Mouse (Mus musculus) hindbrain, embryonic 14.5 days (tissue): ENCODE results near the gene Coro6. TPM values are rescaled to one million over a fixed set of nuclear protein-coding genes. Genes with fewer than 3 reads are reported as not detected.
A peak's percentile ranks its signal among the peaks of the same experiment; 100 is the strongest.

Experiments used
- ATAC-seq: fragments of 200-750 bp; cut with Nextera tagmentation; 2 replicates; pipeline ENCODE4 v1.8.0; 2017; ENCODE audit warnings: moderate number of reproducible peaks, mild to moderate bottlenecking, moderate TSS enrichment, moderate library complexity; ENCODE audit not compliant: low FRiP score
- DNase-seq: peaks from one replicate; pipeline ENCODE4 v3.0.0-alpha.2; 2015; ENCODE audit warnings: low spot score
- H3K27ac ChIP-seq: fragments of 300-500 bp; sonication (generic); 2 replicates; pipeline ENCODE4 v1.5.1; 2014; ENCODE audit warnings: mild to moderate bottlenecking, moderate library complexity
- H3K27me3 ChIP-seq: fragments of 300-500 bp; sonication (generic); 2 replicates; pipeline ENCODE4 v1.6.1; 2014; ENCODE audit warnings: mild to moderate bottlenecking, low read length, mixed read lengths; ENCODE audit not compliant: control insufficient read depth, insufficient read depth
- H3K36me3 ChIP-seq: fragments of 300-500 bp; sonication (generic); replicated peaks from 2 replicates; pipeline ENCODE4 v1.6.1; 2014; ENCODE audit not compliant: control insufficient read depth, insufficient read depth
- H3K4me1 ChIP-seq: fragments of 300-500 bp; sonication (generic); replicated peaks from 2 replicates; pipeline ENCODE4 v1.6.1; 2014; ENCODE audit warnings: antibody characterized with exemption, low read length, mixed read lengths; ENCODE audit not compliant: control insufficient read depth, insufficient read depth
- H3K4me2 ChIP-seq: fragments of 300-500 bp; sonication (generic); replicated peaks from 2 replicates; pipeline ENCODE4 v1.6.1; 2014; ENCODE audit warnings: mild to moderate bottlenecking, moderate library complexity
- H3K4me3 ChIP-seq: fragments of 300-500 bp; sonication (generic); replicated peaks from 2 replicates; pipeline ENCODE4 v1.5.1; 2014; ENCODE audit warnings: mild to moderate bottlenecking, low read length
- H3K9ac ChIP-seq: fragments of 300-500 bp; sonication (generic); 2 replicates; pipeline ENCODE4 v1.6.1; 2014
- H3K9me3 ChIP-seq: fragments of 300-500 bp; sonication (generic); 2 replicates; pipeline ENCODE4 v1.6.1; 2016; ENCODE audit warnings: low read length; ENCODE audit not compliant: control insufficient read depth
- whole genome bisulfite sequencing: fragments of 180-500 bp; shearing (Covaris S2); extraction: QIAGEN DNeasy Blood & Tissue Kit; methylation state at CpG from one replicate; pipeline ENCODE4 v1.1.7; 2014; 5-methylcytosine and 5-hydroxymethylcytosine counted together
- polyA plus RNA-seq: library from polyadenylated mRNA; unstranded; fragments of >200 nt; fragmentation: Nextera tagmentation; extraction: Ambion mirVana; gene quantifications from 2 replicates; pipeline ENCODE4 v1.2.1, GENCODE M21; 2014

Coro6 gene
- polyA plus RNA-seq, 1 experiment from 2014 or later: 0.82 TPM

- H3K4me3 ChIP-seq: peak overlapping the region; percentile 96
- DNase-seq (no peak), ATAC-seq (no peak)
- peaks cover 75% of the 10 kb centered on the region for H3K4me1 ChIP-seq
- peak overlapping the region; percentile 99 for H3K9ac ChIP-seq
- WGBS: 71% methylated on average over 6 of the region's 6 CpGs
- peak overlapping the region; percentile 92 for H3K27ac ChIP-seq
- peak overlapping the region; percentile 88 for H3K4me2 ChIP-seq
- no peaks in the 10 kb centered on the region for H3K27me3 ChIP-seq
- no peaks in the 10 kb centered on the region for H3K36me3 ChIP-seq
- H3K9me3 ChIP-seq: no peaks in the 10 kb centered on the region
These were observed 28.2 kb downstream of the Coro6 start for GRCm38 (mm10) chr11:77490451-77490850.

- no peaks in the 10 kb centered on the region for H3K27me3 ChIP-seq
- WGBS: under 1% methylated on average over 13 of the region's 13 CpGs
- peaks cover 73% of the 10 kb centered on the region for H3K4me1 ChIP-seq
- no peaks in the 10 kb centered on the region for H3K36me3 ChIP-seq
- H3K4me2 ChIP-seq: peak overlapping the region; percentile 88
- H3K4me3 ChIP-seq: peak overlapping the region; percentile 96
- peak overlapping the region; percentile 88 for H3K27ac ChIP-seq
- H3K9ac ChIP-seq: peak overlapping the region; percentile 99
- DNase-seq (peak; percentile 98), ATAC-seq (peak; percentile 67)
- H3K9me3 ChIP-seq: no peaks in the 10 kb centered on the region
These were observed 28.9 kb downstream of the Coro6 start for GRCm38 (mm10) chr11:77491123-77491501.

GRCm38 (mm10) chr11:77491502-77492291 lies 29.5 kb downstream of the Coro6 start:
- no peak for DNase-seq
- Histone ChIP-seq H3K4me1 (peaks cover 67% of the 10 kb centered on the region), H3K27me3 (no peaks in the 10 kb centered on the region), H3K27ac (peak overlapping the region; percentile 88), H3K9ac (peak overlapping the region; percentile 93), H3K4me2 (peak overlapping the region; percentile 88), H3K36me3 (no peaks in the 10 kb centered on the region), H3K4me3 (peak overlapping the region; percentile 96), H3K9me3 (no peaks in the 10 kb centered on the region)
- ATAC-seq: peak; percentile 42; the same call in 1 of the 2 replicates
- under 1% methylated on average over 23 of the region's 23 CpGs for WGBS

DNA sequence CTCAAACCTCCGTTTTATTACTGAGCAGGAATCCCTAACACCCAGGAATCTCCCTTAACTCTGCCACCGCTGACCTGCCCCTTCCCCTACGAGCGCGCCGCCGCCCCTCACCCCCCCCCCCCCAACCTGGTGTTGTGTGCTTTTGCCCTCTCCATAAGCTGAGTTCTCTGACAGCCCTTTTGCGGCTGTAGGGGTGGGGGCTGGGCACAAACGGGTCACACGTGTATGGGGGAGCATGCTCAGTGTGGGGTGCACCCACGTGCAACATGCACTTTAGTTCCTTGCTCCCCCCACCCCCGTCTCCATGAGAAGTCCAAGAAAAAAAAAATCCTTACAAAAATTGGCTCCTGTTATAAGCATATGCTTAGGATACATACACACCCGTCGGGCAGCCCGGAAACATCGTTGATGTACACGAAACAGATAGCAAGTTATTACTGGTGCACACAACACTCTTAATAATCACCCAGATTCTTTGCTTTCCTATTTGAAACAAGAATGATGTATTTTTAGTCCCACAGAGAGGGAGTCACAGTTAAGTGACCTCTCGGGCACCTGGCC lies 30.2 kb downstream of the Coro6 start:
- H3K4me1 ChIP-seq: peaks cover 60% of the 10 kb centered on the region
- DNase-seq (no peak), ATAC-seq (no peak)
- H3K27ac ChIP-seq: peak overlapping the region; percentile 88
- no peaks in the 10 kb centered on the region for H3K36me3 ChIP-seq
- WGBS: under 1% methylated on average over 15 of the region's 18 CpGs
- peak overlapping the region; percentile 88 for H3K4me2 ChIP-seq
- no peaks in the 10 kb centered on the region for H3K27me3 ChIP-seq
- H3K9me3 ChIP-seq: no peaks in the 10 kb centered on the region
- peak overlapping the region; percentile 96 for H3K4me3 ChIP-seq
- peak overlapping the region; percentile 93 for H3K9ac ChIP-seq

GRCm38 (mm10) chr11:77492911-77493332 lies 30.7 kb downstream of the Coro6 start:
- no peaks in the 10 kb centered on the region for H3K36me3 ChIP-seq
- peak overlapping the region; percentile 88 for H3K27ac ChIP-seq
- peaks cover 56% of the 10 kb centered on the region for H3K4me1 ChIP-seq
- ATAC-seq (peak; percentile 74), DNase-seq (peak; percentile 92)
- no peaks in the 10 kb centered on the region for H3K9me3 ChIP-seq
- H3K27me3 ChIP-seq: no peaks in the 10 kb centered on the region
- peak overlapping the region; percentile 88 for H3K4me2 ChIP-seq
- under 1% methylated on average over 28 of the region's 32 CpGs for WGBS
- peak overlapping the region; percentile 96 for H3K4me3 ChIP-seq
- H3K9ac ChIP-seq: peak overlapping the region; percentile 93

- Histone ChIP-seq H3K4me2 (peak within 1 kb of the TSS; percentile 88), H3K9ac (peak within 1 kb of the TSS; percentile 93), H3K27ac (peak within 1 kb of the TSS; percentile 88), H3K27me3 (no peaks in the 10 kb centered on the region), H3K9me3 (no peaks in the 10 kb centered on the region), H3K4me3 (peak within 1 kb of the TSS; percentile 96), H3K4me1 (peaks cover 58% of the 10 kb centered on the region), H3K36me3 (no peaks in the 10 kb centered on the region; the same call in 1 of the 2 replicates)
- 2% methylated on average over 55 of the region's 74 CpGs for whole genome bisulfite sequencing
- ATAC-seq (no peak), DNase-seq (no peak)
These were observed 31.5 kb downstream of the Coro6 start, which contains the start of gene Git1 for GRCm38 (mm10) chr11:77493512-77494343. Gene Git1 (plus strand): TSS chr11:77493562.

GRCm38 (mm10) chr11:77494344-77494676 lies 32.1 kb downstream of the Coro6 start:
- peak overlapping the region; percentile 87 for H3K4me3 ChIP-seq
- H3K36me3 ChIP-seq: peaks cover 5% of the 10 kb centered on the region
- H3K27ac ChIP-seq: peak overlapping the region; percentile 88
- no peaks in the 10 kb centered on the region for H3K9me3 ChIP-seq
- ATAC-seq (no peak), DNase-seq (no peak)
- H3K4me1 ChIP-seq: peaks cover 59% of the 10 kb centered on the region
- peak overlapping the region; percentile 88 for H3K4me2 ChIP-seq
- H3K9ac ChIP-seq: peak overlapping the region; percentile 93
- no peaks in the 10 kb centered on the region for H3K27me3 ChIP-seq
- 29% methylated on average over 4 of the region's 4 CpGs for WGBS

DNA sequence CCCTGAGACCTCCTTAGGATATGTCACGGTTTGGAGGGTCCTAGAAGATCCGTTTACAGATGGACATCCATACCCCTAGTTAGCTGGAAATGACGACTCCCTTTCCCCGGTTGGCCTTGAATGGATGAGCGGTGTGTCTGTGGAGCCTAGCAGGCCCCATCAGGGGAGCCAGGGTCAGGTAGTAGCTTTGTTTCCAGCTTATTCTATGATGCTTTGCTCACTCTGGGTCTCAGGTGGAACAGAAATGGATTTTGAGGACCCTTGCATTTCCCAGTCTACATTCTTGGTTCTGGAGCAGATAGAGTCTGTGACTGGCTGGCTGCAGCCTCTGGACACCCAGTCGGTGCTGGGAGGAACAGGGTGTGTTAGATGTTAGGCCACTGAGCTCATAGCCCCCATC lies 32.6 kb downstream of the Coro6 start:
- DNase-seq (no peak), ATAC-seq (no peak)
- H3K4me1 ChIP-seq: peaks cover 59% of the 10 kb centered on the region
- H3K9ac ChIP-seq: peak overlapping the region; percentile 93
- no peaks in the 10 kb centered on the region for H3K27me3 ChIP-seq
- peaks cover 10% of the 10 kb centered on the region for H3K36me3 ChIP-seq
- no peak overlapping the region for H3K27ac ChIP-seq
- peak overlapping the region; percentile 88 for H3K4me2 ChIP-seq
- no peaks in the 10 kb centered on the region for H3K9me3 ChIP-seq
- WGBS: 72% methylated on average over 6 of the region's 6 CpGs
- peak overlapping the region; percentile 87 for H3K4me3 ChIP-seq

- Histone ChIP-seq H3K4me1 (peaks cover 53% of the 10 kb centered on the region), H3K27ac (no peak overlapping the region), H3K36me3 (peaks cover 17% of the 10 kb centered on the region), H3K4me3 (no peak overlapping the region), H3K4me2 (peak overlapping the region; percentile 88; the same call in 1 of the 2 replicates), H3K9ac (0 out of 2 replicates have a peak overlapping the region, but pooled peaks have one; percentile 93), H3K9me3 (no peaks in the 10 kb centered on the region), H3K27me3 (no peaks in the 10 kb centered on the region)
- ATAC-seq (no peak), DNase-seq (no peak)
These were observed 33.3 kb downstream of the Coro6 start for GRCm38 (mm10) chr11:77495507-77495906.
